Mouse (Mus musculus): ENCODE results near the gene 1110051M20Rik. TPM values are rescaled to one million over a fixed set of nuclear protein-coding genes. Genes with fewer than 3 reads are reported as not detected.

The 1110051M20Rik gene
- total RNA-seq, 2 experiments from 2014 or later, result 100 to 103 TPM

DNA sequence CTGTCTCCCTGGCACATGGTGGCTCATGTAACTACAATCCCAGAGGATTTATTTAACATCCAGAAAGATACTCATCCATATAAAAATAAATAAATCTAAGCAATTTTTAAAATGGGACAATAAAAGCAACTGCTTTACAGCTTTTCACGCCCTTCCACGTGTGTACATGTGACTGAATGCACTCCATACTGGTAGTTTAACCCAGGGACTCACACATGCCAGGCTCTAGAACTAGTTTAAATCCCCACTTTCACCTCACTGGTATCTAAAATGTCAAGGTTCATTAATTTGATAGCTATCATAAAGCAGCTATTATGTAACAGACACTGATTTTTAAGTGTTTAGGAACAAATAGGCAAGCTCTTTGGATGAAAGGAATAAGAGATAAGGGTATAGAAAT, 122.6 kb downstream of the 1110051M20Rik start:
- DNase-seq (ENCODE audit: low spot score in 2 of 2), result no peak
- intact Hi-C loops (cut with DNase I), result no loop called here

DNA sequence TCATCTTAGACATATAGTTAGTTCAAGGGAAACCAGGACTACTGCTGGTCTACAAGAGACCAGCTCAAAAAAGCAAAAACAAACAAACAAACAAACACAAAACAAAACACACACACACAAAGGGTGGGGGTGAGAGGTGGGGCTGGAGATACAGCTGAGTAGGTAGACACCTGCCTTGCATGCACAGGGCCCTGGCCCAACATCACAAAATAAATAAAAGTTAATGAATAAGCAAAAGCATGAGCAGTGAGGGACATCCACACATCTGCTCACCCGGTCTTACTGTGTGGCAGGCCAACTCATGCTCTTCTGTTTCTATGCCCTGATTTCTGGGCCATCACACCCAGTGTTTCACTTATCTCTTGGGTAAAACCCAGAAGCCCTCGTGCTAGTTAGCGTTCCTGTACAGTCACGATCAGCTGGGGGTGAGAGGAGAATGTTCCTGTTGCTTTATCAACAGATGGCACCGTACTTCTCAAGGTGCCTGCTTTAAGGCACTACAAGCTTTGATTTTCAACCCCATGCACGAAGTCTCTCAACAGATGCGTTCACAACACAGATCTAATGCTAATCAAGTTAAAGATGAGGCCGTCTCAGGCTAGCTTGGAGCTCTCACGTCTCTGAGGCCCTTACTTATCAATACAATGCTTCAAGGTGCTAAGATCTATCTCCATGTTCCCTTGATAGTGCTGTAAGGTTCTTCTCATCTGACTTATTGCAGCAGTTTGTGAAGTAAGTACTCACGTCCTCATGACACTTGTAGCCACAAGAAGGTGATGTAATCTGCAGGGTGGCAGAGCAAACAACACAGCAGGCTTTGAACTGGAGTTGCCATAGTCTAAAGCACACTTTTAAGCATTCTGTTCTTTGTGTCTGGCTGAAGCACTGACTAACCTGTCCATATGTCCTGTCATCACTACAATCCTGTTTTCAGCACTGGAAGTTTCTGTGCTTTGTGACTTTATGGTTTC, 123.7 kb downstream of the 1110051M20Rik start:
- no peak for DNase-seq (ENCODE audit: low spot score in 2 of 2)
- intact Hi-C loops (cut with DNase I), result no loop called here

DNA sequence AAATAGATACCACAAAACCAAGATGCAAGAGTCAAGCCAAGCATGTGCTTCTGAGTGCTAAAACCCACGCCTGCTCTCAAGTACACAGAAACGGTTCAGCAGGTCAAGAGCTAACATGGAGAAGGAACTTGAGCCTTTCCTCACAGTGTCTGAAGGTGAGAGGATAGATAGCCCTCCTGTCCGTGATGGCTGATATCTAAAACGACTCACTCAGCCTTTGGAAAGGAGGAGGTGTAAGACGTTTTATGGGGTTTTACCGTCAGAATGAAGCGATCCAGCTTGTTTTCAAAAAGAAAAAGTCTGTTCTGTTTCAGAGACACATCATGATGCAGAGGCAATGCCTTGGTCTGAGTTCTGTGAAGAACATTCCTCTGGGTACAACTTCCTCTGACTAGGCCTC, 130.3 kb downstream of the 1110051M20Rik start:
- no peak for DNase-seq (ENCODE audit: low spot score in 2 of 2)
- intact Hi-C loops (cut with DNase I), result no loop called here

GRCm38 (mm10) chr2:91312578-91313311, 131.8 kb downstream of the 1110051M20Rik start:
- DNase-seq (ENCODE audit: low spot score in 2 of 2), result no peak
- intact Hi-C loops (cut with DNase I), result no loop called here

- no peak for DNase-seq (ENCODE audit: low spot score in 2 of 2)
- intact Hi-C loops (cut with DNase I), result no loop called here
Observed at GRCm38 (mm10) chr2:91309546-91309945, 135.0 kb downstream of the 1110051M20Rik start.

GRCm38 (mm10) chr2:91308680-91309079, 135.8 kb downstream of the 1110051M20Rik start:
- intact Hi-C loops (cut with DNase I), result no loop called here
- no peak for DNase-seq (ENCODE audit: low spot score in 2 of 2)

- no peak for DNase-seq (ENCODE audit: low spot score in 2 of 2)
- intact Hi-C loops (cut with DNase I), result no loop called here
Observed at GRCm38 (mm10) chr2:91306589-91306988, 137.9 kb downstream of the 1110051M20Rik start.

- intact Hi-C loops (cut with DNase I), result no loop called here
Observed at GRCm38 (mm10) chr2:91305926-91306325, 138.6 kb downstream of the 1110051M20Rik start.

GRCm38 (mm10) chr2:91302845-91303244, 141.7 kb downstream of the 1110051M20Rik start:
- intact Hi-C loops (cut with DNase I), result no loop called here
- DNase-seq (ENCODE audit: low spot score in 2 of 2), result peak in 1 of 2 experiments; percentile 31

More at GRCm38 (mm10) chr2:91305926-91306325, 138.6 kb downstream of the 1110051M20Rik start:
- no peak for DNase-seq (ENCODE audit: low spot score in 2 of 2)

DNA sequence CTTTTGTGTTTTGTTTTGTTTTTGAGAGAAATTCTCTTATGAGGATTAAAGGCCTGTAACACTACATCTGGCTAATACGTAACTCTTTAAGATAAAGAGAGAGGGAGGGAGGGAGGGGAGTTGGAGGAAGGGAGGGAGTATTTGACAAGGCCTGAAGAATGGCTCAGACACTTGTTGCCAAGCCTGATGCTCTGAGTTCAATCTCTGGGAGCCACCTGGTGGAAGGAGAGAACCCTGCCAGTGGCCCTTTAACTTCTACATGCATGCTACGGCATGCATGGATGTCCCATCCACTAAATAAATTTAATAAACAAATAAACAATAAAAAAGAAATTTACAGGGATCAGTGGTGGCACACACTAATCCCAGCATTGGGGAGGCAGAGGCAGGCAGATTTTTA, 142.7 kb downstream of the 1110051M20Rik start:
- no peak for DNase-seq (ENCODE audit: low spot score in 2 of 2)
- intact Hi-C loops (cut with DNase I), result no loop called here

- intact Hi-C loops (cut with DNase I), result no loop called here
Observed at GRCm38 (mm10) chr2:91300784-91301183, 143.7 kb downstream of the 1110051M20Rik start.

DNA sequence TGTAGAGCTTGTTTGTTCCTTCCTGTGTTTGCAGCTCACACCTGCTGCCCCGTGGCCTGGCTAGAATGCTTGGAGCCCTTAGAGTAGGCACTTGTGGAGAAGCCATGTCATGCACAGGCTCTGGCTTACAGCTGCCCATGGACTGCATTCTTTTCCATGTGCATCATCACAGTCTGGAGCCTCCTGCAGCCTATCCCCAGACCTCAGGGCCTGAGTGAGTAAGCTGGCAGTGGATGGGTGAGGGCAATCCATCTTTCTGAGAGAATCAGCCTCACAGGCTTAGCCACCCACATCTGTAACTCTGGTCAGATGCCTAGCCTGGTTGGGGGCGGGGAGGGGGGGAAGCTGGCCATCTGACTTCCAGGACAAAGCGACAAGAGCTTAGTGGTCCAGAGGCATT, 145.3 kb downstream of the 1110051M20Rik start:
- DNase-seq (ENCODE audit: low spot score in 2 of 2), result no peak
- intact Hi-C loops (cut with DNase I), result no loop called here

More at GRCm38 (mm10) chr2:91300784-91301183, 143.7 kb downstream of the 1110051M20Rik start:
- DNase-seq (ENCODE audit: low spot score in 2 of 2), result no peak

DNA sequence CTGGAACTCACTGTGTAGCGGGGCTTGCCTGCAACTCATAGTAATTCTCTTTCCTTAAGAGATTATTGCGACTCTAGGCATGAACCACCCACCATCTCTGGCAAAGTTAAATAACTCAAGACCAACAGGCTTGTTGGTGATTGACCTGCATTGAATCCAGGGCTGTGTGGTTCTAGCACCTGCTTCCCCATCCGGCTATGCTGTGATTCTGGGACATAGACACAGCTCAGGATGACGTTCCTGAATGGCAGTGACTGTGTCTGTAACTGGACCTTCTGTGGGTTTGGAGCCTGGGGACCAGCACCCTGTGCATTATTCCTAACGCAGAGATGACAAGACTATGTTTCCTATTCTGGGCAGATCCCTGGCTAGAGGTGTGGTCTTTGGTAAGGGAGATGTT, 148.6 kb downstream of the 1110051M20Rik start:
- intact Hi-C loops (cut with DNase I), result no loop called here
- no peak for DNase-seq (ENCODE audit: low spot score in 2 of 2)

DNA sequence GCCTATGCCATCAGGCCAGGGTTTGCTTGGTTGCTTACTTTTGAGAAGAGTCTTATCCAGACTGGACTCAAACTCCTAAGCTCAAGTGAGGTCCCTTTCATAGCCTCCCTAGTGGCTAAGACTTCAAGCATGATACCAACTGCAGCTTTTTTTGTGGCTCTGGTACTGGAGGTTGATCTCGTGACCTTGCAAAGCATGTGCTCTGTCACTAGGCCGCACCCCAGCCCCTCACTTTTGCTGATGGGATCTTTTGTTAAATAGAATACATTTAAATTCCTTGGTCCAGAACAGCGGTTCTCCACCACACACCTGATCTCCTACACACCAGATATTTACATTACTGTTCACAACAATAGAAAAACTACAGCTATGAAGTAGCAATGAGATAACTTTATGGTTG, 150.3 kb downstream of the 1110051M20Rik start:
- no peak for DNase-seq (ENCODE audit: low spot score in 2 of 2)
- intact Hi-C loops (cut with DNase I), result no loop called here

- intact Hi-C loops (cut with DNase I), result loop anchor here (1.0 kb wide), 1 partner anchor 32 kb away; no protein-coding TSS in a partner anchor
- no peak for DNase-seq (ENCODE audit: low spot score in 2 of 2)
Observed at GRCm38 (mm10) chr2:91291197-91292007, 153.1 kb downstream of the 1110051M20Rik start.

GRCm38 (mm10) chr2:91287563-91287962, 156.9 kb downstream of the 1110051M20Rik start:
- no peak for DNase-seq (ENCODE audit: low spot score in 2 of 2)
- intact Hi-C loops (cut with DNase I), result loop anchor here (2.0 kb wide), 1 partner anchor 193 kb away; no protein-coding TSS in a partner anchor

GRCm38 (mm10) chr2:91285885-91286505, 158.5 kb downstream of the 1110051M20Rik start:
- DNase-seq (ENCODE audit: low spot score in 2 of 2), result peak; percentile 64 to 76
- intact Hi-C loops (cut with DNase I), result loop anchor here (2.0 kb wide), 1 partner anchor 195 kb away; no protein-coding TSS in a partner anchor

GRCm38 (mm10) chr2:91284375-91285199, 159.9 kb downstream of the 1110051M20Rik start:
- peak; percentile 41 to 42 for DNase-seq (ENCODE audit: low spot score in 2 of 2)

More at GRCm38 (mm10) chr2:91284375-91285199, 159.9 kb downstream of the 1110051M20Rik start:
- intact Hi-C loops (cut with DNase I), result no loop called here

All from left cerebral cortex, postnatal 36 days (tissue).